Mouse (Mus musculus) limb, embryonic 14.5 days (tissue): ENCODE data around the gene Acot12. TPM values are rescaled to one million over a fixed set of nuclear protein-coding genes. Genes with fewer than 3 reads are reported as not detected.

ENCODE experiments used
- ATAC-seq: fragments of 200-750 bp; cut with Nextera tagmentation; 2 replicates; pipeline ENCODE4 v1.8.0; 2017; ENCODE audit warnings: low read depth, moderate number of reproducible peaks, moderate TSS enrichment; ENCODE audit not compliant: low FRiP score
- DNase-seq: peaks from one replicate; pipeline ENCODE4 v3.0.0-alpha.2; 2015; ENCODE audit warnings: low spot score
- H3K27ac ChIP-seq: fragments of 300-500 bp; sonication (generic); replicated peaks from 2 replicates; pipeline ENCODE4 v1.5.1; 2014; ENCODE audit warnings: low read depth, mild to moderate bottlenecking, low read length, moderate library complexity, mixed read lengths
- H3K27me3 ChIP-seq: fragments of 300-500 bp; sonication (generic); 2 replicates; pipeline ENCODE4 v1.6.1; 2014; ENCODE audit warnings: low read length, mixed read lengths; ENCODE audit not compliant: control insufficient read depth, insufficient read depth
- H3K36me3 ChIP-seq: fragments of 300-500 bp; sonication (generic); 2 replicates; pipeline ENCODE4 v1.6.1; 2014; ENCODE audit warnings: mild to moderate bottlenecking, low read length, moderate library complexity, mixed read lengths; ENCODE audit not compliant: control insufficient read depth, insufficient read depth
- H3K4me1 ChIP-seq: fragments of 300-500 bp; sonication (generic); 2 replicates; pipeline ENCODE4 v1.6.1; 2014; ENCODE audit warnings: antibody characterized with exemption, low read length, mixed read lengths; ENCODE audit not compliant: control insufficient read depth, insufficient read depth
- H3K4me2 ChIP-seq: fragments of 300-500 bp; sonication (generic); replicated peaks from 2 replicates; pipeline ENCODE4 v1.6.1; 2014; ENCODE audit warnings: low read depth, mild to moderate bottlenecking, low read length, moderate library complexity; ENCODE audit not compliant: severe bottlenecking
- H3K4me3 ChIP-seq: fragments of 300-500 bp; sonication (generic); replicated peaks from 2 replicates; pipeline ENCODE4 v1.5.1; 2014; ENCODE audit warnings: low read length
- H3K9ac ChIP-seq: fragments of 300-500 bp; sonication (generic); 2 replicates; pipeline ENCODE4 v1.6.1; 2014; ENCODE audit warnings: mild to moderate bottlenecking, low read depth, low read length, moderate library complexity; ENCODE audit not compliant: severe bottlenecking
- H3K9me3 ChIP-seq: fragments of 300-500 bp; sonication (generic); 2 replicates; pipeline ENCODE4 v1.6.1; 2016; ENCODE audit warnings: low read length; ENCODE audit not compliant: control insufficient read depth
- POLR2A ChIP-seq: fragments of 200-500 bp; IDR thresholded peaks from 2 replicates; pipeline ENCODE4 v1.8.0; 2012; ENCODE audit warnings: inconsistent platforms, mild to moderate bottlenecking, moderate library complexity, borderline replicate concordance; ENCODE audit not compliant: insufficient read depth, insufficient read length; ENCODE audit errors: extremely low read depth
- whole genome bisulfite sequencing: fragments of 180-500 bp; shearing (Covaris S2); extraction: QIAGEN DNeasy Blood & Tissue Kit; methylation state at CpG from one replicate; pipeline ENCODE4 v1.1.7; 2014; 5-methylcytosine and 5-hydroxymethylcytosine counted together
- polyA plus RNA-seq, 2 experiments: library from polyadenylated mRNA; depleted of rRNA in 1 of 2; stranded (reverse) in 1 of 2; unstranded in 1 of 2; fragments of >200 nt; fragmentation: Nextera tagmentation in 1 of 2; extraction: Ambion mirVana in 1 of 2; gene quantifications; 2 replicates each; pipeline versions ENCODE4 v1.2.1 to v1.2.3; 2012 to 2014

Gene Acot12
- polyA plus RNA-seq, 2 experiments: 0.11 TPM; not detected in 1

DNA sequence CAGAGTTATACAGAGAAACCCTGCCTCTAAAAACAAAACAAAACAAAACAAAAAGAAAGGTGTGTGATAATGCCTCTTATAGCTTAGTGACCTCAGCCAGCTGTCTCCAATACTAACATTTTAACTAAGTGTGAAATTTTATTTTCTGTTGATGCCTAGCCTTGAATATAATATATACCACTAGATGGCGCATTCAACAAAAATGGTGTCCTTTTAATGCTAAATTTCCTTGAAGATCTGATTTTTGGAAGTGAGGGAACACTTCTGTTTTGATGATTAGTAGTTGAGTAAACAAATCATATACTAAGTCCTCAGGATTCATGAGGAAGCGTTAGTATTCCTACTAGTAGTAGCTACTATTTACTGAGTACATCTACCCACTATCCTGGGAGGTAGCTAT is 68.2 kb downstream of the Acot12 start:
- H3K4me1 ChIP-seq: no peaks in the 10 kb centered on the region
- WGBS: 39% methylated on average over 2 of the region's 2 CpGs
- ATAC-seq (no peak), DNase-seq (peak; percentile 27)
- H3K9ac ChIP-seq: no peak overlapping the region
- no peak overlapping the region for H3K27ac ChIP-seq
- no peak overlapping the region for H3K4me3 ChIP-seq
- peaks cover 11% of the 10 kb centered on the region for H3K36me3 ChIP-seq
- 0 out of 2 replicates have a peak, but pooled peaks cover 7% of the 10 kb centered on the region for H3K9me3 ChIP-seq
- H3K27me3 ChIP-seq: no peaks in the 10 kb centered on the region
- no peak overlapping the region for H3K4me2 ChIP-seq
- no peak for TF ChIP-seq POLR2A

DNA sequence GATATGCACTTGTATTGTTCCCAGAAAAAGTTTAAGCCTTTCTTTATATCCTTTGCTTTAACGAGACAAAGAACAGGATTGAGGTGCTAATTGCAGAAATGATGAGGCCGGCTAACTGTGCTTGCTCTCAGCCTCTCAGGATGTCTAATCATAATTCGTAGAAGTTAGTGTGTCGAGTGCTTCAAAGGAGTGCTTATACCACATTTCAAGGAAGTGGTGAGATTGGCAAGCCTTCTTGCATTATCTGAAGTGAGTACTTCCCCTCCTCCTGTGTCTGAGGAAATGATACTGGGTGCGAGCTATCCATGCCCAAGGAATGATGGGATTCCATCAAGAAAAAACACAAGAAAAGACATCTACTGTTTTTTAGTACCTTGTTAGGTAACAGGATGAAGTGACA is 73.4 kb downstream of the Acot12 start:
- TF ChIP-seq POLR2A: no peak
- no peaks in the 10 kb centered on the region for H3K4me1 ChIP-seq
- H3K9me3 ChIP-seq: 0 out of 2 replicates have a peak, but pooled peaks cover 7% of the 10 kb centered on the region
- WGBS: 89% methylated on average over 5 of the region's 5 CpGs
- ATAC-seq (no peak), DNase-seq (no peak)
- no peak overlapping the region for H3K4me3 ChIP-seq
- H3K27me3 ChIP-seq: no peaks in the 10 kb centered on the region
- no peak overlapping the region for H3K9ac ChIP-seq
- H3K27ac ChIP-seq: no peak overlapping the region
- H3K36me3 ChIP-seq: no peaks in the 10 kb centered on the region
- no peak overlapping the region for H3K4me2 ChIP-seq

DNA sequence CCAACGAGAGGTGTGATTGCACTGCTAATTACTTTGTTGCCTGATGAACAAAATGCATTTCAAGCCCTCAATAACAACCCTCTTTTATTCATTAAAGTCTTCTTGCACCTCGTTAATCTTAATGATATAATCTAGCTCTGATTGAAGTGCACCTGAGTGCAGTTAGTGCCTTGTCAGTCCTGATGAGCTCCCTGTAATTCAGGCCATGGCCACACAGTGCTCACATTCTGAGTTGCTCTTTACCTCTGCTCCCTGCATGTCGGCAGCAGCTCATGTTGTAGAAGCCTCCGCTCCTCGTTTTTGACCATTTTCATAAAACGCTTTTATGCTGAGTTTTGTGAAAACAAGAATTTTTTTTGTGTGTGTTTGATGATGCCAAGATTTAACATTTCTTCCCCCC is 82.4 kb downstream of the Acot12 start:
- no peak overlapping the region for H3K4me3 ChIP-seq
- TF ChIP-seq POLR2A: no peak
- no peak overlapping the region for H3K9ac ChIP-seq
- DNase-seq: no peak
- H3K27me3 ChIP-seq: no peaks in the 10 kb centered on the region
- no peaks in the 10 kb centered on the region for H3K9me3 ChIP-seq
- H3K27ac ChIP-seq: no peak overlapping the region
- no peak overlapping the region for H3K4me2 ChIP-seq
- H3K36me3 ChIP-seq: no peaks in the 10 kb centered on the region
- WGBS: 29% methylated on average over 6 of the region's 6 CpGs
- H3K4me1 ChIP-seq: no peaks in the 10 kb centered on the region
- ATAC-seq: no peak

DNA sequence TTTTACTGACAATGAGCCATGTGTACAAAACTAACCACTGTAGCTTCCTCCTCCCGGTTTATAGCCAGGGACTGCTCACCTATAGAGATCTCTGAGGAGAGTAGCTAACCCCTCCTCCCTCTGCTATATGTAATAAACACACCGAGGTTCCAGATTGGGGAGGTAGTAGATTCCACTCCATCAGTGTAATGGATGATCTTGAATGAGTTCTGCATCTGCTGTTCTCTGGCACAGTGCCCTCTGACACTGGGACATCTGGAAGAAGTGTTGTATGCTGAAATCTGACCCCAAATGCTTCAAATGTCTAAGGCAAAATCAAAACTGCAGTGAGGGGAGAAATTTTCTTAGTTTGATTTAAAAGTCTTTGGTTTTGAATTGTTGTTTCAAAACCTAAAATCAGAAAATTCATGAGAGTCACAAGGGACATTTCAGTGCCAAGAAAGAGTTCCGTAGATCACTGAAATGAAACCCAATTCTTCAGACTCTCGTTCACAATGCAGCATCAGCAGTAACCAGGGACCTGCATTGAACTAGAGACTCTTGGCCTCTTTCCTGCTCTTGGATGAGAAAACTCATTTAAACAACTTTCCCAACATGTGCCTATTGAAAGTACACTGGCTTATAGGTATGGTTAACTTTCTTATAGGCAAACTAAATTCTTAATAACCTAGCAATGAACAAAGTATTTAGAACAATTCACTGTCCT is 83.7 kb downstream of the Acot12 start:
- H3K36me3 ChIP-seq: no peaks in the 10 kb centered on the region
- peak; percentile 85 for DNase-seq
- WGBS: 35% methylated on average over 4 of the region's 4 CpGs

DNA sequence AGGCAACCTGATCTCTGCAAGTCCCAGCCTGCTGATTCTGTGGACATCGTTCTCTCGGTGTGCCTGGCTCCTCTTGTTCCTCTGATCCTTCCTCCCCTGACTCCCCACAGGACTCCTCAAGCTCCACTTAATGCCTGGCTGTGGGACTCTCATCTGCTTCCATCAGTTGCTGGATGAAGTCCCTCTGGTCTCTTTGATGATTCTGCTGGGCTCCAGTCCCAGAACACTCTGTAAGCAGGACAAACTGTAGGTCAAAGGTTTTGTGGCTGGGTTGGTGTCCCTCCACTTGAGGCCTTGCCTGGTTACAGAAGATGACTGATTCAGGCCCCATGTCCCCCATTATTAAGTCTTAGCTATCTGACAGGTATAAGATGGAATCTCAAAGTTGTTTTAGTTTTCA is 84.8 kb downstream of the Acot12 start:
- Histone ChIP-seq H3K27ac (0 out of 2 replicates have a peak overlapping the region, but pooled peaks have one; percentile 5), H3K27me3 (no peaks in the 10 kb centered on the region), H3K4me2 (no peak overlapping the region), H3K4me3 (no peak overlapping the region), H3K36me3 (no peaks in the 10 kb centered on the region), H3K9me3 (no peaks in the 10 kb centered on the region), H3K4me1 (no peaks in the 10 kb centered on the region), H3K9ac (no peak overlapping the region)
- 72% methylated on average over 2 of the region's 2 CpGs for WGBS
- no peak for ATAC-seq
- TF ChIP-seq POLR2A: no peak
- no peak for DNase-seq

More for the DNA sequence above, 83.7 kb downstream of the Acot12 start:
- no peak overlapping the region for H3K4me2 ChIP-seq
- H3K4me3 ChIP-seq: no peak overlapping the region
- no peak overlapping the region for H3K9ac ChIP-seq
- no peaks in the 10 kb centered on the region for H3K27me3 ChIP-seq
- H3K9me3 ChIP-seq: no peaks in the 10 kb centered on the region
- no peaks in the 10 kb centered on the region for H3K4me1 ChIP-seq
- peak; percentile 94 for ATAC-seq
- H3K27ac ChIP-seq: no peak overlapping the region; the same call in 1 of the 2 replicates
- no peak for TF ChIP-seq POLR2A
